Mouse (Mus musculus) midbrain, embryonic 10.5 days (tissue): ENCODE data around the gene Fbxl4. TPM values are rescaled to one million over a fixed set of nuclear protein-coding genes. Genes with fewer than 3 reads are reported as not detected.

Source experiments
- DNase-seq: peaks from one replicate; pipeline ENCODE4 v3.0.0-alpha.2; 2017; ENCODE audit warnings: low spot score
- H3K27ac ChIP-seq: fragments of 300-500 bp; sonication (generic); replicated peaks from 2 replicates; pipeline ENCODE4 v1.5.1; 2016; ENCODE audit warnings: mild to moderate bottlenecking
- H3K27me3 ChIP-seq: fragments of 300-500 bp; sonication (generic); 2 replicates; pipeline ENCODE4 v1.6.1; 2016; ENCODE audit warnings: low read depth, mild to moderate bottlenecking; ENCODE audit not compliant: poor library complexity, severe bottlenecking
- H3K36me3 ChIP-seq: fragments of 300-500 bp; sonication (generic); 2 replicates; pipeline ENCODE4 v1.6.1; 2016; ENCODE audit warnings: mild to moderate bottlenecking, moderate library complexity
- H3K4me1 ChIP-seq: fragments of 300-500 bp; sonication (generic); 2 replicates; pipeline ENCODE4 v1.6.1; 2016
- H3K4me3 ChIP-seq: fragments of 300-500 bp; sonication (generic); 2 replicates; pipeline ENCODE4 v1.5.1; 2016; ENCODE audit warnings: mild to moderate bottlenecking, moderate library complexity
- H3K9me3 ChIP-seq: fragments of 300-500 bp; sonication (generic); replicated peaks from 2 replicates; pipeline ENCODE4 v1.6.1; 2016; ENCODE audit warnings: mild to moderate bottlenecking
- WGBS: fragments of 180-500 bp; shearing (Covaris S2); methylation state at CpG from one replicate; pipeline ENCODE4 v1.1.7; 2016; 5-methylcytosine and 5-hydroxymethylcytosine counted together
- polyA plus RNA-seq: library from polyadenylated mRNA; unstranded; fragments of >200 nt; fragmentation: Nextera tagmentation; extraction: Ambion mirVana; gene quantifications from 2 replicates; pipeline ENCODE4 v1.2.1, GENCODE M21; 2016

Fbxl4 gene
- polyA plus RNA-seq, 1 experiment from 2014 or later = 6.2 TPM

DNA sequence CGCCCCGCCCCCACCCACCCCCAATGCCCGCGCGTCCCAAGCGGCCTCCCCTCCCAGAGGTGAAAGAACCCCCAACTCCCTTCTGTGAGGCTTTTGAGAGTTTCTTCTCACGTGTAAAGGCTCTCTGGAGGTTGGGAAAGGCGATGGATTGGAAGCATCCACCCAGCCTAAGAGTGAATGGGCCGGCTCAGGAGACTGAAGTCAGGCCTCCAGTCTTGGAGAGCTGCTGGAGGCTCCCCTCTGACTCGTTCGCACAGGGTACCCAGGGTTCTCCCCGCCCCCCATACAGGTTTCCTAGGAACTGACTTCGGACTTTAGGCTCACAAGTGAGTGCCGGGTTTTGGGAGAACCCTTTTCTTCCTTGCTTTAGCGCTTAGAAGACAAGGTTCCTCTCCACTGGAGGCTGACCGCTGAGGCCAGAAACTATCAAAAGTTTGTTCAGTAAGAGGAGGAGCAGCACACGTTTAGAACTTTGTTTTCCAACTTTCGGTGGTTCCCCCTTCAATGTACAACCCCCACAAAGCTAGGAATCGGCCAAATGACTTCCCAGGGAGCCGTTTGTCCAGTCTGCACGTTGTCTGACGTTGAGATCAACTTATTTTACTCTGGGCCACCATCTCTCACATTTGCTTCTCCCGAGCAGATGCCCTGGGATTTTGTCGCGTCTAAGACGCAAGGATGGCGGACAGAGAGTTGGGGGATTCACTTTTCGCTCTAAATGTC, 122.2 kb downstream of the Fbxl4 start:
- peaks cover 24% of the 10 kb centered on the region for H3K27me3 ChIP-seq
- peak overlapping the region; percentile 99 for H3K27ac ChIP-seq

DNA sequence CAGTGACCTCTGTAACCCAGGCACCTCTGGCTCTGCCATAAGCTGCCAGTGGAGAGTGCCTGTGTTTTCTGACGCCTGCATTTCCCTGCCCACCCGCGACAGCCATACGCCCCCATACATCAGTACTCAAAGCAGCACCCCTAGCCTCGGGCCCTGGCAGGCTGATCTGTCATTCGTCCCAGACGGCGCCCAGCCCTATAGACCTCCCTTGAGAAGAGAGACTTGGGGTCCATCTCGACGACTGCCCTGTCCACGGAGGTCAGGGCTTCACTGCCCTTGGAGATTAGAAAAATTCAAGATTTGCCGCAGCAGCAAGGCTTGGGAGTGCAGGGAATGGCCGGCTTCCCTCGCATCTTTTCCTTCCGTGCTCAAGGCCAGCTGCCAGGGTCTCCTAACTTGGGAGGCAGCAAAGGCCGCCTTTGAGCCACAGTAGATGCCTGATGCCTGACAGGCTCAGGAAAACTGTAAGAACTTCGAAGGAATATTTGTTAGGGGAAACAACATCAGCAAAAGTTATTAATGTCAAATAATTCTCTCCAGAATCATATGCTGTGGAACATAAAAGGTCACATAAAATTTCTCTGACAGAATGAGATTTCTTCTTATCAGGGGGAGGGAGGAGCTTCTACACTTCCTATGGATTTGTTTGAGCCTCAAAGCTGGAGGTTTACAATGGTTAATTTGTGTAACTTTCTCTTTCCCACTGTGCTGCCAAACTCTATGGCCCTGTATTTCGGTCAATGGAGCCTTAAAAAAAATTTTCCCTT, 122.9 kb downstream of the Fbxl4 start:
- DNase-seq = peak; percentile 63
- H3K27ac ChIP-seq = peak overlapping the region; percentile 99
- no peaks in the 10 kb centered on the region for H3K9me3 ChIP-seq
- peak overlapping the region; percentile 99 for H3K4me3 ChIP-seq
- peaks cover 20% of the 10 kb centered on the region for H3K27me3 ChIP-seq
- peaks cover 66% of the 10 kb centered on the region for H3K4me1 ChIP-seq
- WGBS = under 1% methylated on average over 18 of the region's 18 CpGs
- peaks cover 29% of the 10 kb centered on the region for H3K36me3 ChIP-seq

More for the DNA sequence above, 122.2 kb downstream of the Fbxl4 start:
- Histone ChIP-seq H3K9me3 (no peaks in the 10 kb centered on the region), H3K36me3 (peaks cover 34% of the 10 kb centered on the region), H3K4me3 (peak overlapping the region; percentile 99), H3K4me1 (peaks cover 68% of the 10 kb centered on the region)
- WGBS = under 1% methylated on average over 28 of the region's 28 CpGs
- peak; percentile 76 for DNase-seq

DNA sequence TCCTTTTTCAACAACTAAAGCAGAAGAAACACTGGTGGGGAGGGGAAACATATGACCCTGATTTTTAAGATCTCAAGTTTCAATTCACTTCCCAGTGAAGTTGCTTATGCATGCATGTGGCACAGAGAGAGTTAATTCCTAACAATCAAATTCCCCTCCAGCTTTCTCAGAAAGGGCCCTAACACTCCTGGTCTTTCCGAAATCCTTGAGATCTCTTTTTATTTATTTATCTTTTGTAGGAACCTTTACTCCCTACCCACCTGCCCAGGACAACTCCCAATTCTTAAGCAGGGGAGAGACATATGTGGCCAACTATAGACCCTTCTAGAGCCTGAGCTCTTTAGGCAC, 123.5 kb downstream of the Fbxl4 start:
- DNase-seq = peak; percentile 18
- peaks cover 16% of the 10 kb centered on the region; the same call in 1 of the 2 replicates for H3K27me3 ChIP-seq
- WGBS = 3% methylated on average over 1 of the region's 1 CpGs
- H3K36me3 ChIP-seq = peaks cover 25% of the 10 kb centered on the region
- no peaks in the 10 kb centered on the region for H3K9me3 ChIP-seq
- H3K4me3 ChIP-seq = peak overlapping the region; percentile 99
- H3K4me1 ChIP-seq = peaks cover 62% of the 10 kb centered on the region
- peak overlapping the region; percentile 99 for H3K27ac ChIP-seq

DNA sequence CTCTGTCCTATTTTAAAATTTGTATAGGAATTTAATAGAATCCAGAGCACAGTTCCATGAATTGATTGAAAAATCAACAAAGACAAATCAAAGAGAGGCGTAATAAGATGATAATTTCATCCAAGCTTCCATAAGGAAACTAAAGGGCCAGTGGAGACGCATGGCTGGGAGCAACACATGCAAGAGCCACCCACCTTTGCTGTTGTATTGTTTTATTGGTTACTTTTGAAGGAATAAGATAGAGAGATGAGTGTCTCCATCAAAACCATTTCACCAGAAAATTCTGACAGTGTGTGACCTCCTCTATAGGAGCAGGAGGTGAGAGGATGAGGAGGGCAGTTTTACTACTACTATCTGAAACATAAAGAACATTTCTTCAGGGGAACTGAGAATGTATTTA, 124.8 kb downstream of the Fbxl4 start:
- 18% methylated on average over 2 of the region's 2 CpGs for WGBS

DNA sequence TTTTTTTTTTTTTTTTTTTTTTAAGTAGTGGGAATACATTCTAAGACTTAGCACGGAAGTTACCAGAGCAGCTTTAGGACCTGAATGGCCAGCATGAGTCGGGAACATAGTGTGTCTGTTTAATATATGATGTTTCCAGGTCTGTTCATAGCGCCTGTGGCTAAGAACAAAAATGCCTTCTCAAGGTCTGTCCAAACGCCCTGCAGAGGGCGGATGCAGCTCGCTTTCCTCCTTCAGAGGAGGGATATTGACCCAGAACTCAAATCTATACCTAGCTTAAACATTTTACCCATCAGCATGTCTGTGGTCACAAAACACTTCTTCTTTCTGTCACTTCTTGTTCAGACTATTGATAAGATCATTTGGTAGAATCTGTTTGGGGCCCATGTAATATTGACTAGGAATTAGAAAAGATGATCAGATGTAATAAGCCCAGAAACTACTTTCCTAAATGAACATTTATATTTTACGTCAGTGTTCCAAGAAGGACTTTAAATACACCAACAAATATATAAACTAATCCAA, 125.5 kb downstream of the Fbxl4 start:
- peak overlapping the region; percentile 99 for H3K27ac ChIP-seq
- peaks cover 42% of the 10 kb centered on the region for H3K4me1 ChIP-seq
- H3K9me3 ChIP-seq = no peaks in the 10 kb centered on the region
- H3K4me3 ChIP-seq = peak overlapping the region; percentile 99
- H3K36me3 ChIP-seq = peaks cover 25% of the 10 kb centered on the region
- 7% methylated on average over 7 of the region's 7 CpGs for WGBS
- peak; percentile 36 for DNase-seq
- H3K27me3 ChIP-seq = peaks cover 29% of the 10 kb centered on the region

More for the DNA sequence above, 124.8 kb downstream of the Fbxl4 start:
- Histone ChIP-seq H3K36me3 (peaks cover 25% of the 10 kb centered on the region), H3K4me1 (peaks cover 49% of the 10 kb centered on the region), H3K9me3 (no peaks in the 10 kb centered on the region), H3K27me3 (peaks cover 22% of the 10 kb centered on the region; the same call in 1 of the 2 replicates), H3K4me3 (peak overlapping the region; percentile 99), H3K27ac (peak overlapping the region; percentile 99)
- DNase-seq = no peak

DNA sequence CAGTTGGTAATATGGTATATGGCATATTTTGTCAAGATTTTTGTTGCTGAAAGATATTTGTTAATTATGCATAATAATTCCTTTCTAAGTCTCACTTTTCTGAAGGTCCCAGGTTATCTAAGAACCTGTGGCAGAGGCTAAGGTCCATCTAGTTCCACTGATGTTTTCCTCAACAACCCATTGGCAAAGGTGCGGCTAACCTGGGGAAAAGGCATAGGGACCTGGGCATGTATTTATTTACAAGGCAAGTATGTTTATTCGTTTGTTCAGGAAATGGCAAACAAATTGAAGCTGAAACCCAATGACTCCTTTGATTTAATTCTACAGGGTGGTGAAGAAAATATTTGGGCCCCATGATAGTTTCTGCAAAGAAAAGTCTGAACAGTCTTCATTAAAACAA, 126.2 kb downstream of the Fbxl4 start:
- Histone ChIP-seq H3K4me1 (peaks cover 37% of the 10 kb centered on the region), H3K27me3 (peaks cover 33% of the 10 kb centered on the region), H3K36me3 (peaks cover 25% of the 10 kb centered on the region), H3K9me3 (no peaks in the 10 kb centered on the region), H3K4me3 (peak overlapping the region; percentile 99), H3K27ac (peak overlapping the region; percentile 99)
- WGBS = 14% methylated on average over 2 of the region's 2 CpGs
- DNase-seq = no peak

Other genes starting within 250 kb of the Fbxl4 start
- 47.9 and 58.5 TPM in 2 replicates for gene Pou3f2, start 130.8 kb downstream of the Fbxl4 start, polyA plus RNA-seq